Mouse (Mus musculus): ENCODE measurements around the gene Jdp2. TPM values are rescaled to one million over a fixed set of nuclear protein-coding genes. Genes with fewer than 3 reads are reported as not detected.

The Jdp2 gene
- polyA plus RNA-seq (2014; fragmentation: Nextera tagmentation; extraction: Ambion mirVana), result 0.31 TPM in 2 replicates

- Histone ChIP-seq H3K4me3 (ENCODE audit: low read depth, low read length) (peak within 1 kb of the TSS; percentile 72), H3K4me2 (ENCODE audit: low read depth, low read length, severe bottlenecking) (peak within 1 kb of the TSS; percentile 95), H3K27me3 (ENCODE audit: control insufficient read depth, insufficient read depth, low read length) (peaks cover 5% of the 10 kb centered on the region; the same call in 1 of the 2 replicates), H3K27ac (ENCODE audit: low read depth, low read length) (no peak within 1 kb of the TSS), H3K36me3 (ENCODE audit: control insufficient read depth, insufficient read depth, low read length) (no peaks in the 10 kb centered on the region), H3K4me1 (replicated peaks; ENCODE audit: control insufficient read depth, insufficient read depth, low read length) (peaks cover 3% of the 10 kb centered on the region; the same call in 1 of the 2 replicates), H3K9me3 (ENCODE audit: control insufficient read depth, low read length) (no peaks in the 10 kb centered on the region), H3K9ac (ENCODE audit: low read length) (peak within 1 kb of the TSS; percentile 82)
- ATAC-seq (replicated peaks; ENCODE audit: low FRiP score) (peak; percentile 86), DNase-seq (ENCODE audit: low spot score) (peak; percentile 83)
- under 1% methylated on average over 85 of the region's 90 CpGs for WGBS
Observed at GRCm38 (mm10) chr12:85598611-85599477, at the start of gene Jdp2. TSS of gene Jdp2 (plus strand) at chr12:85599027.

GRCm38 (mm10) chr12:85549661-85550060, 49.2 kb upstream of the Jdp2 start:
- no peak overlapping the region for H3K4me2 ChIP-seq (ENCODE audit: low read depth, low read length, severe bottlenecking)
- no peak overlapping the region for H3K9ac ChIP-seq (ENCODE audit: low read length)
- DNase-seq (ENCODE audit: low spot score), result no peak
- H3K36me3 ChIP-seq (ENCODE audit: control insufficient read depth, insufficient read depth, low read length), result no peaks in the 10 kb centered on the region
- no peaks in the 10 kb centered on the region for H3K9me3 ChIP-seq (ENCODE audit: control insufficient read depth, low read length)
- 80% methylated on average over 8 of the region's 8 CpGs for WGBS
- no peak overlapping the region for H3K4me3 ChIP-seq (ENCODE audit: low read depth, low read length)
- ATAC-seq (replicated peaks; ENCODE audit: low FRiP score), result no peak
- no peaks in the 10 kb centered on the region for H3K27me3 ChIP-seq (ENCODE audit: control insufficient read depth, insufficient read depth, low read length)
- H3K27ac ChIP-seq (ENCODE audit: low read depth, low read length), result no peak overlapping the region
- H3K4me1 ChIP-seq (replicated peaks; ENCODE audit: control insufficient read depth, insufficient read depth, low read length), result no peaks in the 10 kb centered on the region

DNA sequence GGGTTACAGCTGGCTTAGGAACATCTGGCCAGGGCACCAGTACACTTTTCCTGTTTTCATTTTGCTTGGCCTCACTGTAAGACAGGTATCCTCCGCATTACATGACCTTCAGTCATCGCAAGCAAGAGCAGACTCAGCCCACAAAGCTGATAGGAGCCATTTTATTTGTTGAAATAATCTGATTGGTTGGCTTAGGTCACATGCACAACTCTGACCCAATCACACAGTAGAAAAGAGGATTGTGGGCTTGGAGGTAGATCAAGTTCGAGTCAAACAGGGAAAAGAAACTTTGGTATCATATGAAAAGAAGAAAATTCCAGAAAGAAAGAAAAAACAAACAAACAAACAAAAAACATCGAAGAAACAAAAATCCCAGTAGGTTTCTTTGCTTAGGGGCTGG, 48.4 kb upstream of the Jdp2 start:
- DNase-seq (ENCODE audit: low spot score) (no peak), ATAC-seq (replicated peaks; ENCODE audit: low FRiP score) (no peak)
- no peaks in the 10 kb centered on the region for H3K4me1 ChIP-seq (replicated peaks; ENCODE audit: control insufficient read depth, insufficient read depth, low read length)
- H3K36me3 ChIP-seq (ENCODE audit: control insufficient read depth, insufficient read depth, low read length), result no peaks in the 10 kb centered on the region
- H3K4me2 ChIP-seq (ENCODE audit: low read depth, low read length, severe bottlenecking), result no peak overlapping the region
- no peak overlapping the region for H3K9ac ChIP-seq (ENCODE audit: low read length)
- H3K9me3 ChIP-seq (ENCODE audit: control insufficient read depth, low read length), result no peaks in the 10 kb centered on the region
- H3K27me3 ChIP-seq (ENCODE audit: control insufficient read depth, insufficient read depth, low read length), result no peaks in the 10 kb centered on the region
- H3K27ac ChIP-seq (ENCODE audit: low read depth, low read length), result no peak overlapping the region
- WGBS, result 94% methylated on average over 4 of the region's 4 CpGs
- no peak overlapping the region for H3K4me3 ChIP-seq (ENCODE audit: low read depth, low read length)

- no peak overlapping the region for H3K4me3 ChIP-seq (ENCODE audit: low read depth, low read length)
- H3K4me2 ChIP-seq (ENCODE audit: low read depth, low read length, severe bottlenecking), result no peak overlapping the region
- no peaks in the 10 kb centered on the region for H3K36me3 ChIP-seq (ENCODE audit: control insufficient read depth, insufficient read depth, low read length)
- no peaks in the 10 kb centered on the region for H3K27me3 ChIP-seq (ENCODE audit: control insufficient read depth, insufficient read depth, low read length)
- no peak overlapping the region for H3K27ac ChIP-seq (ENCODE audit: low read depth, low read length)
- H3K4me1 ChIP-seq (replicated peaks; ENCODE audit: control insufficient read depth, insufficient read depth, low read length), result no peaks in the 10 kb centered on the region
- no peaks in the 10 kb centered on the region for H3K9me3 ChIP-seq (ENCODE audit: control insufficient read depth, low read length)
- no peak overlapping the region for H3K9ac ChIP-seq (ENCODE audit: low read length)
- DNase-seq (ENCODE audit: low spot score) (no peak), ATAC-seq (replicated peaks; ENCODE audit: low FRiP score) (no peak)
- WGBS, result 90% methylated on average over 10 of the region's 10 CpGs
Observed at GRCm38 (mm10) chr12:85559299-85559698, 39.5 kb upstream of the Jdp2 start.

GRCm38 (mm10) chr12:85565441-85565840, 33.4 kb upstream of the Jdp2 start:
- Histone ChIP-seq H3K27ac (ENCODE audit: low read depth, low read length) (no peak overlapping the region), H3K27me3 (ENCODE audit: control insufficient read depth, insufficient read depth, low read length) (no peaks in the 10 kb centered on the region), H3K4me3 (ENCODE audit: low read depth, low read length) (no peak overlapping the region), H3K36me3 (ENCODE audit: control insufficient read depth, insufficient read depth, low read length) (no peaks in the 10 kb centered on the region), H3K9me3 (ENCODE audit: control insufficient read depth, low read length) (no peaks in the 10 kb centered on the region), H3K9ac (ENCODE audit: low read length) (no peak overlapping the region), H3K4me2 (ENCODE audit: low read depth, low read length, severe bottlenecking) (no peak overlapping the region), H3K4me1 (replicated peaks; ENCODE audit: control insufficient read depth, insufficient read depth, low read length) (no peaks in the 10 kb centered on the region)
- WGBS, result 80% methylated on average over 2 of the region's 2 CpGs
- ATAC-seq (replicated peaks; ENCODE audit: low FRiP score) (no peak), DNase-seq (ENCODE audit: low spot score) (no peak)

- Histone ChIP-seq H3K9ac (ENCODE audit: low read length) (no peak overlapping the region), H3K27me3 (ENCODE audit: control insufficient read depth, insufficient read depth, low read length) (no peaks in the 10 kb centered on the region), H3K4me1 (replicated peaks; ENCODE audit: control insufficient read depth, insufficient read depth, low read length) (no peaks in the 10 kb centered on the region), H3K27ac (ENCODE audit: low read depth, low read length) (no peak overlapping the region), H3K4me2 (ENCODE audit: low read depth, low read length, severe bottlenecking) (no peak overlapping the region), H3K4me3 (ENCODE audit: low read depth, low read length) (no peak overlapping the region), H3K36me3 (ENCODE audit: control insufficient read depth, insufficient read depth, low read length) (no peaks in the 10 kb centered on the region), H3K9me3 (ENCODE audit: control insufficient read depth, low read length) (no peaks in the 10 kb centered on the region)
- no peak for ATAC-seq (replicated peaks; ENCODE audit: low FRiP score)
- no peak for DNase-seq (ENCODE audit: low spot score)
- WGBS, result 80% methylated on average over 3 of the region's 3 CpGs
Observed at GRCm38 (mm10) chr12:85568298-85568697, 30.5 kb upstream of the Jdp2 start.

- Histone ChIP-seq H3K9ac (ENCODE audit: low read length) (no peak overlapping the region), H3K36me3 (ENCODE audit: control insufficient read depth, insufficient read depth, low read length) (no peaks in the 10 kb centered on the region), H3K9me3 (ENCODE audit: control insufficient read depth, low read length) (no peaks in the 10 kb centered on the region), H3K27me3 (ENCODE audit: control insufficient read depth, insufficient read depth, low read length) (no peaks in the 10 kb centered on the region), H3K4me1 (replicated peaks; ENCODE audit: control insufficient read depth, insufficient read depth, low read length) (no peaks in the 10 kb centered on the region), H3K27ac (ENCODE audit: low read depth, low read length) (no peak overlapping the region), H3K4me2 (ENCODE audit: low read depth, low read length, severe bottlenecking) (no peak overlapping the region), H3K4me3 (ENCODE audit: low read depth, low read length) (no peak overlapping the region)
- no peak for DNase-seq (ENCODE audit: low spot score)
- 82% methylated on average over 12 of the region's 12 CpGs for WGBS
- ATAC-seq (replicated peaks; ENCODE audit: low FRiP score), result no peak
Observed at GRCm38 (mm10) chr12:85569393-85570157, 29.3 kb upstream of the Jdp2 start.

- Histone ChIP-seq H3K36me3 (ENCODE audit: control insufficient read depth, insufficient read depth, low read length) (no peaks in the 10 kb centered on the region), H3K27ac (ENCODE audit: low read depth, low read length) (no peak overlapping the region), H3K4me1 (replicated peaks; ENCODE audit: control insufficient read depth, insufficient read depth, low read length) (no peaks in the 10 kb centered on the region), H3K4me2 (ENCODE audit: low read depth, low read length, severe bottlenecking) (no peak overlapping the region), H3K9me3 (ENCODE audit: control insufficient read depth, low read length) (no peaks in the 10 kb centered on the region), H3K4me3 (ENCODE audit: low read depth, low read length) (no peak overlapping the region), H3K27me3 (ENCODE audit: control insufficient read depth, insufficient read depth, low read length) (no peaks in the 10 kb centered on the region), H3K9ac (ENCODE audit: low read length) (no peak overlapping the region)
- DNase-seq (ENCODE audit: low spot score) (no peak), ATAC-seq (replicated peaks; ENCODE audit: low FRiP score) (no peak)
- 92% methylated on average over 1 of the region's 1 CpGs for WGBS
Observed at GRCm38 (mm10) chr12:85570158-85570540, 28.7 kb upstream of the Jdp2 start.

All from forebrain, embryonic 11.5 days (tissue).